Mouse (Mus musculus) bone marrow, adult 2 months (tissue): ENCODE measurements around the gene Prcp.

Source experiments
- CTCF ChIP-seq: fragments of 200-500 bp; IDR thresholded peaks from 2 replicates; pipeline ENCODE4 v1.5.1; 2011; ENCODE audit warnings: low read length, control low read depth; ENCODE audit not compliant: control insufficient read depth, insufficient read depth
- POLR2A ChIP-seq: fragments of 200-500 bp; IDR thresholded peaks from 2 replicates; pipeline ENCODE4 v1.6.1; 2011; ENCODE audit warnings: low read depth, mild to moderate bottlenecking, control low read depth, low read length, borderline replicate concordance; ENCODE audit not compliant: control insufficient read depth

GRCm38 (mm10) chr7:92977429-92977828 is 103.2 kb downstream of the Prcp start:
- TF ChIP-seq CTCF (no peak), POLR2A (no peak)
